Mouse (Mus musculus): ENCODE results near the gene Matk. TPM values are rescaled to one million over a fixed set of nuclear protein-coding genes. Genes with fewer than 3 reads are reported as not detected.
A peak's percentile ranks its signal among the peaks of the same experiment; 100 is the strongest.

Gene Matk
- polyA plus RNA-seq, 1 experiment: not detected

GRCm38 (mm10) chr10:81303258-81303657, 50.5 kb downstream of the Matk start:
- Histone ChIP-seq H3K4me1 (ENCODE audit: control insufficient read depth, insufficient read depth, low read length) (peaks cover 68% of the 10 kb centered on the region), H3K27ac (ENCODE audit: insufficient read depth, low read depth, low read length) (peak overlapping the region; percentile 99), H3K4me3 (ENCODE audit: insufficient read depth, low read depth, low read length) (peak overlapping the region; percentile 37)
- 26% methylated on average over 10 of the region's 10 CpGs for WGBS
- TF ChIP-seq POLR2A (IDR thresholded peaks at IDR 0.05; ENCODE audit: insufficient read depth, low read depth, low read length) (no peak), CTCF (IDR thresholded peaks at IDR 0.05; ENCODE audit: insufficient read depth, low read depth, low read length) (no peak)

- WGBS: 50% methylated on average over 7 of the region's 7 CpGs
- Histone ChIP-seq H3K4me3 (ENCODE audit: insufficient read depth, low read depth, low read length) (peak overlapping the region; percentile 37), H3K27ac (ENCODE audit: insufficient read depth, low read depth, low read length) (peak overlapping the region; percentile 99), H3K4me1 (ENCODE audit: control insufficient read depth, insufficient read depth, low read length) (peaks cover 63% of the 10 kb centered on the region)
- TF ChIP-seq POLR2A (IDR thresholded peaks at IDR 0.05; ENCODE audit: insufficient read depth, low read depth, low read length): no peak
- no peak for TF ChIP-seq CTCF (IDR thresholded peaks at IDR 0.05; ENCODE audit: insufficient read depth, low read depth, low read length)
Observed at GRCm38 (mm10) chr10:81303761-81304160, 51.0 kb downstream of the Matk start.

- 18% methylated on average over 5 of the region's 9 CpGs for WGBS
- no peak overlapping the region for H3K4me3 ChIP-seq (ENCODE audit: insufficient read depth, low read depth, low read length)
- H3K4me1 ChIP-seq (ENCODE audit: control insufficient read depth, insufficient read depth, low read length): peaks cover 53% of the 10 kb centered on the region
- H3K27ac ChIP-seq (ENCODE audit: insufficient read depth, low read depth, low read length): peak overlapping the region; percentile 58; the same call in 1 of the 2 replicates
- peak; percentile 75 for TF ChIP-seq CTCF (IDR thresholded peaks at IDR 0.05; ENCODE audit: insufficient read depth, low read depth, low read length)
- TF ChIP-seq POLR2A (IDR thresholded peaks at IDR 0.05; ENCODE audit: insufficient read depth, low read depth, low read length): no peak
Observed at GRCm38 (mm10) chr10:81304597-81305238, 52.0 kb downstream of the Matk start.

GRCm38 (mm10) chr10:81305663-81306062, 52.9 kb downstream of the Matk start:
- Histone ChIP-seq H3K4me3 (ENCODE audit: insufficient read depth, low read depth, low read length) (no peak overlapping the region), H3K4me1 (ENCODE audit: control insufficient read depth, insufficient read depth, low read length) (peaks cover 44% of the 10 kb centered on the region), H3K27ac (ENCODE audit: insufficient read depth, low read depth, low read length) (no peak overlapping the region)
- 91% methylated on average over 14 of the region's 14 CpGs for WGBS
- no peak for TF ChIP-seq CTCF (IDR thresholded peaks at IDR 0.05; ENCODE audit: insufficient read depth, low read depth, low read length)
- no peak for TF ChIP-seq POLR2A (IDR thresholded peaks at IDR 0.05; ENCODE audit: insufficient read depth, low read depth, low read length)

GRCm38 (mm10) chr10:81306173-81306668, 53.5 kb downstream of the Matk start:
- H3K4me1 ChIP-seq (ENCODE audit: control insufficient read depth, insufficient read depth, low read length): peaks cover 38% of the 10 kb centered on the region
- no peak for TF ChIP-seq POLR2A (IDR thresholded peaks at IDR 0.05; ENCODE audit: insufficient read depth, low read depth, low read length)
- TF ChIP-seq CTCF (IDR thresholded peaks at IDR 0.05; ENCODE audit: insufficient read depth, low read depth, low read length): no peak
- no peak overlapping the region for H3K4me3 ChIP-seq (ENCODE audit: insufficient read depth, low read depth, low read length)
- 81% methylated on average over 12 of the region's 12 CpGs for WGBS
- H3K27ac ChIP-seq (ENCODE audit: insufficient read depth, low read depth, low read length): no peak overlapping the region

- Histone ChIP-seq H3K27ac (ENCODE audit: insufficient read depth, low read depth, low read length) (no peak overlapping the region), H3K4me3 (ENCODE audit: insufficient read depth, low read depth, low read length) (no peak overlapping the region), H3K4me1 (ENCODE audit: control insufficient read depth, insufficient read depth, low read length) (peaks cover 31% of the 10 kb centered on the region)
- TF ChIP-seq POLR2A (IDR thresholded peaks at IDR 0.05; ENCODE audit: insufficient read depth, low read depth, low read length): no peak
- no peak for TF ChIP-seq CTCF (IDR thresholded peaks at IDR 0.05; ENCODE audit: insufficient read depth, low read depth, low read length)
- 86% methylated on average over 21 of the region's 21 CpGs for WGBS
Observed at GRCm38 (mm10) chr10:81306837-81307682, 54.3 kb downstream of the Matk start.

- peaks cover 8% of the 10 kb centered on the region for H3K4me1 ChIP-seq (ENCODE audit: control insufficient read depth, insufficient read depth, low read length)
- TF ChIP-seq CTCF (IDR thresholded peaks at IDR 0.05; ENCODE audit: insufficient read depth, low read depth, low read length): no peak
- no peak for TF ChIP-seq POLR2A (IDR thresholded peaks at IDR 0.05; ENCODE audit: insufficient read depth, low read depth, low read length)
- no peak overlapping the region for H3K4me3 ChIP-seq (ENCODE audit: insufficient read depth, low read depth, low read length)
- WGBS: 80% methylated on average over 5 of the region's 5 CpGs
- H3K27ac ChIP-seq (ENCODE audit: insufficient read depth, low read depth, low read length): no peak overlapping the region
Observed at GRCm38 (mm10) chr10:81309571-81309970, 56.8 kb downstream of the Matk start.

Other genes with a start within 250 kb of the Matk start
- not detected in 2 replicates for gene Gng7, start 238.0 kb upstream of the Matk start, polyA plus RNA-seq (2012; ENCODE audit: insufficient read depth, insufficient read length, low replicate concordance, missing spikeins)
- not detected in 2 replicates for gene Diras1, start 227.3 kb upstream of the Matk start, polyA plus RNA-seq (2012; ENCODE audit: insufficient read depth, insufficient read length, low replicate concordance, missing spikeins)
- not detected in 2 replicates for gene Slc39a3, start 215.5 kb upstream of the Matk start, polyA plus RNA-seq (2012; ENCODE audit: insufficient read depth, insufficient read length, low replicate concordance, missing spikeins)
- gene Sgta, start 192.8 kb upstream of the Matk start, polyA plus RNA-seq (2012; ENCODE audit: insufficient read depth, insufficient read length, low replicate concordance, missing spikeins): not detected in 2 replicates
- not detected in 2 replicates for gene Thop1, start 182.9 kb upstream of the Matk start, polyA plus RNA-seq (2012; ENCODE audit: insufficient read depth, insufficient read length, low replicate concordance, missing spikeins)
- gene Creb3l3, start 154.1 kb upstream of the Matk start, polyA plus RNA-seq (2012; ENCODE audit: insufficient read depth, insufficient read length, low replicate concordance, missing spikeins): not detected in 2 replicates
- not detected in 2 replicates for gene Map2k2, start 147.0 kb upstream of the Matk start, polyA plus RNA-seq (2012; ENCODE audit: insufficient read depth, insufficient read length, low replicate concordance, missing spikeins)
- 77.0 TPM in 1 of 2 replicates, not detected in the other for gene Zbtb7a, start 117.7 kb upstream of the Matk start, polyA plus RNA-seq (2012; ENCODE audit: insufficient read depth, insufficient read length, low replicate concordance, missing spikeins)
- not detected in 2 replicates for gene Pias4, start 85.0 kb upstream of the Matk start, polyA plus RNA-seq (2012; ENCODE audit: insufficient read depth, insufficient read length, low replicate concordance, missing spikeins)
- gene Eef2, start 76.3 kb upstream of the Matk start, polyA plus RNA-seq (2012; ENCODE audit: insufficient read depth, insufficient read length, low replicate concordance, missing spikeins): 423 and 2,167 TPM in 2 replicates
- gene Dapk3, start 69.9 kb upstream of the Matk start, polyA plus RNA-seq (2012; ENCODE audit: insufficient read depth, insufficient read length, low replicate concordance, missing spikeins): not detected in 2 replicates
- not detected in 2 replicates for gene 4930442H23Rik, start 69.1 kb upstream of the Matk start, polyA plus RNA-seq (2012; ENCODE audit: insufficient read depth, insufficient read length, low replicate concordance, missing spikeins)
- not detected in 2 replicates for gene Nmrk2, start 50.9 kb upstream of the Matk start, polyA plus RNA-seq (2012; ENCODE audit: insufficient read depth, insufficient read length, low replicate concordance, missing spikeins)
- not detected in 2 replicates for gene Atcay, start 22.1 kb upstream of the Matk start, polyA plus RNA-seq (2012; ENCODE audit: insufficient read depth, insufficient read length, low replicate concordance, missing spikeins)
- not detected in 2 replicates for gene Zfr2, start 19.8 kb upstream of the Matk start, polyA plus RNA-seq (2012; ENCODE audit: insufficient read depth, insufficient read length, low replicate concordance, missing spikeins)
- gene Mrpl54, start 14.0 kb downstream of the Matk start, polyA plus RNA-seq (2012; ENCODE audit: insufficient read depth, insufficient read length, low replicate concordance, missing spikeins): not detected in 2 replicates
- not detected in 2 replicates for gene Apba3, start 14.0 kb downstream of the Matk start, polyA plus RNA-seq (2012; ENCODE audit: insufficient read depth, insufficient read length, low replicate concordance, missing spikeins)
- not detected in 2 replicates for gene Tjp3, start 38.6 kb downstream of the Matk start, polyA plus RNA-seq (2012; ENCODE audit: insufficient read depth, insufficient read length, low replicate concordance, missing spikeins)
- 935 TPM in 1 of 2 replicates, not detected in the other for gene Pip5k1c, start 40.0 kb downstream of the Matk start, polyA plus RNA-seq (2012; ENCODE audit: insufficient read depth, insufficient read length, low replicate concordance, missing spikeins)
- not detected in 2 replicates for gene Cactin, start 68.2 kb downstream of the Matk start, polyA plus RNA-seq (2012; ENCODE audit: insufficient read depth, insufficient read length, low replicate concordance, missing spikeins)
- gene Tbxa2r, start 75.8 kb downstream of the Matk start, polyA plus RNA-seq (2012; ENCODE audit: insufficient read depth, insufficient read length, low replicate concordance, missing spikeins): not detected in 2 replicates
- gene Gipc3, start 90.3 kb downstream of the Matk start, polyA plus RNA-seq (2012; ENCODE audit: insufficient read depth, insufficient read length, low replicate concordance, missing spikeins): not detected in 2 replicates
- gene Hmg20b, start 97.5 kb downstream of the Matk start, polyA plus RNA-seq (2012; ENCODE audit: insufficient read depth, insufficient read length, low replicate concordance, missing spikeins): not detected in 2 replicates
- not detected in 2 replicates for gene Mfsd12, start 104.6 kb downstream of the Matk start, polyA plus RNA-seq (2012; ENCODE audit: insufficient read depth, insufficient read length, low replicate concordance, missing spikeins)
- not detected in 2 replicates for gene 4930404N11Rik, start 112.9 kb downstream of the Matk start, polyA plus RNA-seq (2012; ENCODE audit: insufficient read depth, insufficient read length, low replicate concordance, missing spikeins)
- gene Fzr1, start 125.6 kb downstream of the Matk start, polyA plus RNA-seq (2012; ENCODE audit: insufficient read depth, insufficient read length, low replicate concordance, missing spikeins): not detected in 2 replicates
- not detected in 2 replicates for gene Dohh, start 131.5 kb downstream of the Matk start, polyA plus RNA-seq (2012; ENCODE audit: insufficient read depth, insufficient read length, low replicate concordance, missing spikeins)
- gene Gm48551, start 131.5 kb downstream of the Matk start, polyA plus RNA-seq (2012; ENCODE audit: insufficient read depth, insufficient read length, low replicate concordance, missing spikeins): not detected in 2 replicates
- not detected in 2 replicates for gene Gm48552, start 136.1 kb downstream of the Matk start, polyA plus RNA-seq (2012; ENCODE audit: insufficient read depth, insufficient read length, low replicate concordance, missing spikeins)
- gene Smim24, start 140.1 kb downstream of the Matk start, polyA plus RNA-seq (2012; ENCODE audit: insufficient read depth, insufficient read length, low replicate concordance, missing spikeins): not detected in 2 replicates
- not detected in 2 replicates for gene Nfic, start 202.7 kb downstream of the Matk start, polyA plus RNA-seq (2012; ENCODE audit: insufficient read depth, insufficient read length, low replicate concordance, missing spikeins)
- not detected in 2 replicates for gene Celf5, start 229.8 kb downstream of the Matk start, polyA plus RNA-seq (2012; ENCODE audit: insufficient read depth, insufficient read length, low replicate concordance, missing spikeins)
- gene Ncln, start 243.5 kb downstream of the Matk start, polyA plus RNA-seq (2012; ENCODE audit: insufficient read depth, insufficient read length, low replicate concordance, missing spikeins): 181 TPM in 1 of 2 replicates, not detected in the other
- not detected in 2 replicates for gene S1pr4, start 247.2 kb downstream of the Matk start, polyA plus RNA-seq (2012; ENCODE audit: insufficient read depth, insufficient read length, low replicate concordance, missing spikeins)